In the genomic region with DNA sequence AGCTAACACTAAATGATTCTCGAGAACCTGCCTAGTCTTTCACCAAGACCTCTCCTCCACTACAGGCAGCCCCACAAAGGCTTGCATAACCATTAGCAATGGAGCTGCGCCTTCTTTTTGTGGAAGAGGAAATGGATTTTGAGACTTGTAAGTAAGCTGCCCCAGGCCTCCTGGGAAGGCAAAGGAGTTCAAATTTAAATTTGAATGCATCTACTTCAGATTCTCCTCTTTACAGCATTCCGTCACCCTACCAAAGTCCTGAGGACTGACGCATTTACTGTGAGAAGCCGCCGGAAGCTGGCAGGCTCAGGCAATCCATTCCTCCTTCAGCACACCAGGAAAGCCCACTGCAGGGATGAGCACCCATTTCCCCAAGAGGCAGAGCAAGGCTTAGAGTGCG, we compare ENCODE assay signal across 20 mouse cellular contexts. TPM values are rescaled to one million over a fixed set of nuclear protein-coding genes. Genes with fewer than 3 reads are reported as not detected.
DNase-seq lines count a peak whose midpoint lies in the region; ATAC-seq and TF ChIP-seq lines count a peak whose summit lies in the region.
"Had no signal": no experiment of that assay in that cellular context is flagged by ENCODE, and none has a peak within 500 bp of the region (broad histone marks: within the 10 kb centered on the region; RNA-seq: fewer than 3 reads in every experiment).

No protein-coding gene starts in this region.

- no peak for ATAC-seq in kidney, embryonic 14.5 days (ENCODE audit: low FRiP score, low TSS enrichment)
- no peak for ATAC-seq in stomach, postnatal 0 days (ENCODE audit: low FRiP score, low TSS enrichment)
- ATAC-seq: hindbrain, postnatal 0 days; liver, postnatal 0 days; midbrain, embryonic 15.5 days had no signal

- peak overlapping the region; percentile 57; the same call in 1 of the 2 replicates for H3K27ac ChIP-seq in kidney, embryonic 14.5 days (ENCODE audit: low read depth, low read length)
- H3K27ac ChIP-seq in stomach, postnatal 0 days (replicated peaks): no peak overlapping the region
- H3K27ac ChIP-seq: embryonic facial prominence, embryonic 10.5 days; hindbrain, postnatal 0 days; limb, embryonic 10.5 days; midbrain, embryonic 15.5 days had no signal

- no peak overlapping the region for H3K4me3 ChIP-seq in kidney, embryonic 14.5 days (ENCODE audit: low read length)
- H3K4me3 ChIP-seq in stomach, postnatal 0 days (ENCODE audit: low read depth, low read length): no peak overlapping the region
- H3K4me3 ChIP-seq: embryonic facial prominence, embryonic 10.5 days; limb, embryonic 10.5 days; midbrain, embryonic 15.5 days; myocyte had no signal

- H3K4me2 ChIP-seq in kidney, embryonic 14.5 days (replicated peaks; ENCODE audit: low read depth, low read length): no peak overlapping the region
- no peak overlapping the region for H3K4me2 ChIP-seq in stomach, postnatal 0 days (replicated peaks; ENCODE audit: low read depth)
- H3K4me2 ChIP-seq: midbrain, embryonic 15.5 days had no signal

- peaks cover 8% of the 10 kb centered on the region; the same call in 1 of the 2 replicates for H3K4me1 ChIP-seq in kidney, embryonic 14.5 days (ENCODE audit: control insufficient read depth, insufficient read depth, low read length)
- no peaks in the 10 kb centered on the region for H3K4me1 ChIP-seq in stomach, postnatal 0 days (replicated peaks; ENCODE audit: control insufficient read depth, insufficient read depth)
- H3K4me1 ChIP-seq: limb, embryonic 10.5 days; midbrain, embryonic 15.5 days had no signal

- 60% methylated on average over 7 of the region's 7 CpGs for WGBS in kidney, embryonic 14.5 days
- 64% methylated on average over 7 of the region's 7 CpGs for WGBS in stomach, postnatal 0 days

- no peaks in the 10 kb centered on the region for H3K9me3 ChIP-seq in kidney, embryonic 14.5 days (ENCODE audit: control insufficient read depth, low read length)
- no peaks in the 10 kb centered on the region for H3K9me3 ChIP-seq in stomach, postnatal 0 days (ENCODE audit: control insufficient read depth, low read length)
- H3K9me3 ChIP-seq: embryonic facial prominence, embryonic 10.5 days; G1E; limb, embryonic 10.5 days; midbrain, embryonic 15.5 days had no signal

- TF ChIP-seq EP300 in stomach, postnatal 0 days (optimal IDR thresholded peaks at IDR 0.05): no peak

- TF ChIP-seq CTCF in brain, embryonic 14.5 days (IDR thresholded peaks at IDR 0.05; ENCODE audit: borderline replicate concordance, extremely low read depth, insufficient read depth, insufficient read length): no peak
- no peak for TF ChIP-seq CTCF in stomach, postnatal 0 days (IDR thresholded peaks at IDR 0.05; ENCODE audit: low read depth)

- no peak overlapping the region for H3K9ac ChIP-seq in kidney, embryonic 14.5 days (ENCODE audit: low read depth, low read length)
- H3K9ac ChIP-seq in stomach, postnatal 0 days (ENCODE audit: low read length): 0 out of 2 replicates have a peak overlapping the region, but pooled peaks have one; percentile 27
- H3K9ac ChIP-seq: liver, postnatal 0 days; midbrain, embryonic 15.5 days had no signal

- DNase-seq in kidney, postnatal 14 days: no peak
- peak; percentile 99 for DNase-seq in R1 (ENCODE audit: low read depth, low spot score)
- DNase-seq in brain, embryonic 14.5 days (ENCODE audit: low read depth): peak; percentile 62
- no peak for DNase-seq in stomach, postnatal 0 days (ENCODE audit: low spot score)
- DNase-seq in layer of hippocampus, adult 9-11 months: no peak
- DNase-seq in urinary bladder, adult 18-20 months (ENCODE audit: low spot score in 2 of 2): no peak
- DNase-seq: adrenal gland, adult 2 months; cerebellum, adult 9-10 months; gastrocnemius, postnatal 14 days; kidney, postnatal 10 days; liver, postnatal 0 days; lung, postnatal 14 days; thymus, adult 18-20 months had no signal

- H3K27me3 ChIP-seq in kidney, embryonic 14.5 days (ENCODE audit: control insufficient read depth, insufficient read depth, low read length): no peaks in the 10 kb centered on the region
- H3K27me3 ChIP-seq in stomach, postnatal 0 days (ENCODE audit: control insufficient read depth, insufficient read depth, low read length): no peaks in the 10 kb centered on the region
- H3K27me3 ChIP-seq: midbrain, embryonic 15.5 days had no signal

- peaks cover 19% of the 10 kb centered on the region; the same call in 1 of the 2 replicates for H3K36me3 ChIP-seq in kidney, embryonic 14.5 days (ENCODE audit: control insufficient read depth, insufficient read depth, low read length)
- H3K36me3 ChIP-seq in stomach, postnatal 0 days (ENCODE audit: control insufficient read depth, insufficient read depth, low read length): peaks cover 4% of the 10 kb centered on the region; the same call in 1 of the 2 replicates
- H3K36me3 ChIP-seq: midbrain, embryonic 15.5 days had no signal

- TF ChIP-seq POLR2A in brain, embryonic 14.5 days (IDR thresholded peaks at IDR 0.05; ENCODE audit: borderline replicate concordance, extremely low read depth, insufficient read depth, insufficient read length, poor library complexity, severe bottlenecking): no peak

RNA-seq across cellular contexts. Expression of a gene that starts 12.6 kb away (rescaled TPM):
- polyA plus RNA-seq in kidney, embryonic 14.5 days (2014; fragmentation: Nextera tagmentation; extraction: Ambion mirVana): 11.5 and 18.4 TPM in 2 replicates
- 16.3 and 16.8 TPM in 2 replicates for polyA plus RNA-seq in brain, embryonic 14.5 days (2012; rRNA removed)
- polyA plus RNA-seq in stomach, postnatal 0 days (2015; fragmentation: Nextera tagmentation; extraction: Ambion mirVana): 5.3 and 5.8 TPM in 2 replicates

RNA-seq across cellular contexts. Expression of a gene that starts 56.9 kb away (rescaled TPM):
- polyA plus RNA-seq in kidney, embryonic 14.5 days (2014; fragmentation: Nextera tagmentation; extraction: Ambion mirVana): 56.4 and 61.3 TPM in 2 replicates
- 53.3 and 67.1 TPM in 2 replicates for polyA plus RNA-seq in brain, embryonic 14.5 days (2012; rRNA removed)
- polyA plus RNA-seq in stomach, postnatal 0 days (2015; fragmentation: Nextera tagmentation; extraction: Ambion mirVana): 16.6 and 19.3 TPM in 2 replicates

RNA-seq across cellular contexts. Expression of a gene that starts 57.0 kb away (rescaled TPM):
- polyA plus RNA-seq in kidney, embryonic 14.5 days (2014; fragmentation: Nextera tagmentation; extraction: Ambion mirVana): 21.4 and 26.3 TPM in 2 replicates
- polyA plus RNA-seq in brain, embryonic 14.5 days (2012; rRNA removed): 14.0 and 15.6 TPM in 2 replicates
- polyA plus RNA-seq in stomach, postnatal 0 days (2015; fragmentation: Nextera tagmentation; extraction: Ambion mirVana): 7.5 and 8.1 TPM in 2 replicates

Comparison
In these comparisons a context has a peak if more than half of its experiments do, and no peak if none do; other contexts are left out.
1. DNase-seq: peak in R1 (single experiment) and brain, embryonic 14.5 days (single experiment); none in kidney, postnatal 14 days (single experiment), stomach, postnatal 0 days (single experiment), layer of hippocampus, adult 9-11 months (single experiment) and urinary bladder, adult 18-20 months (0 of 2).